In the genomic region with DNA sequence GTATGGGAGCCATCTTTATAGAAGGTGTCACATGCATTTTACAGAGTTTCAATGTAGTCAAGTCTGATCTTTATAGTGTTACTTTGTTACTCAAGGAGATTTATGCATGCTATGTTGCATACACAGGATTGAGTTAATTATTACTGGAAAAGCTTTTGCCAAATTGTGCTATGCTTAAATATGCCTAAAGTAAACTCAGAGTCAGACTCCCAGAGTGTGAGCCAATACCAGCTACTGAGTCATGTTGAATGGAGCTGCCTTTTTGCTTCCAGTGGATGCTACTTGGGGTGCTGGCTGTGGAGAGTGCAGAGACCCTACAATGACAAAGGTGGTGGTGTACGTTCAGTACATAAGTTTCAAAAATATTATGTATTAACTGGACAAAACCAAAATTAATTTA, we compare ENCODE assay signal across 19 mouse cellular contexts.
"Had no signal": no experiment of that assay in that cellular context is flagged by ENCODE, and none has a peak within 500 bp of the region (broad histone marks: within the 10 kb centered on the region; RNA-seq: fewer than 3 reads in every experiment).

No protein-coding gene starts in this region.

- DNase-seq: lung, adult 18-20 months; lung, embryonic 14.5 days; lung, postnatal 14 days; lung, postnatal 4 days; midbrain, embryonic 14.5 days; retina, postnatal 1 day; right cerebral cortex, adult 18-20 months; right cerebral cortex, postnatal 25 days; right cerebral cortex, postnatal 4 days; spleen, adult 18-20 months; thymus, adult 18-20 months; thymus, postnatal 14 days; thymus, postnatal 36 days had no signal

- H3K9ac ChIP-seq: lung, embryonic 14.5 days; midbrain, embryonic 12.5 days; neural tube, embryonic 13.5 days; neural tube, embryonic 15.5 days had no signal

- H3K9me3 ChIP-seq: midbrain, embryonic 10.5 days; midbrain, embryonic 12.5 days; neural tube, embryonic 13.5 days; neural tube, embryonic 15.5 days had no signal

- H3K27me3 ChIP-seq: midbrain, embryonic 12.5 days; neural tube, embryonic 13.5 days; neural tube, embryonic 15.5 days had no signal

- ATAC-seq: midbrain, embryonic 16.5 days had no signal

- H3K4me1 ChIP-seq: midbrain, embryonic 10.5 days; midbrain, embryonic 12.5 days; neural tube, embryonic 13.5 days; neural tube, embryonic 15.5 days had no signal

- H3K4me3 ChIP-seq: midbrain, embryonic 10.5 days; midbrain, embryonic 12.5 days; myocyte; neural tube, embryonic 13.5 days; neural tube, embryonic 15.5 days had no signal

- H3K27ac ChIP-seq: midbrain, embryonic 10.5 days; midbrain, embryonic 12.5 days; neural tube, embryonic 13.5 days; neural tube, embryonic 15.5 days had no signal

- H3K4me2 ChIP-seq: lung, embryonic 14.5 days; midbrain, embryonic 12.5 days; neural tube, embryonic 13.5 days; neural tube, embryonic 15.5 days had no signal
